Mouse (Mus musculus) G1E (cell line): Measurements from ENCODE around the gene Hltf.

Source experiments
- CTCF ChIP-seq: IDR thresholded peaks from 2 replicates; pipeline ENCODE4 v1.5.1; 2012; ENCODE audit warnings: low read depth, low read length, inconsistent platforms, mixed read lengths
- GATA1 ChIP-seq: IDR thresholded peaks from 2 replicates; pipeline ENCODE4 v1.6.1; 2012; ENCODE audit warnings: borderline replicate concordance, low read length, inconsistent platforms, mixed read lengths

DNA sequence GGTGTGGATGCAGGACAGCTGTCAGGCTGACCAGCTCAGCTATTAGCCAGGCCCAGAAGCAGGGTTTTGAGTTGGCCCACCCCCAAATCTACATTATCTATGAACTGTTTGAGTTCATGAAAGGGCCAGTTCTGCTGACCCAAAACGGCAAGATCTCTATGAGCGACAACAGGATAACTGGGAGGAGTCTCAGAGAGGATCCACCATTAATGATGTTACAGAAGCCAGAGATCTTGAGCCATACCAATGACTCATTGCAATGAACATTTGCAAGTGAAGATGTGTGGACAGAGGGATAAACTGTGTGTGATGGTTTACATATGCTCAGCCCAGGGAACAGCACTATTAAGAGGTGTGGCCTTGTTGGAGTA is 73.7 kb downstream of the Hltf start:
- TF ChIP-seq CTCF (no peak), GATA1 (no peak)
